Mouse (Mus musculus): Measurements from ENCODE around the gene Rrbp1.

The Rrbp1 gene

GRCm38 (mm10) chr2:144006686-144007085 is 4.4 kb downstream of the Rrbp1 start:
- DNase-seq (ENCODE audit: low spot score): no peak

GRCm38 (mm10) chr2:144005166-144005955 is 5.7 kb downstream of the Rrbp1 start:
- DNase-seq (ENCODE audit: low spot score): no peak

- no peak for DNase-seq (ENCODE audit: low spot score)
Observed at GRCm38 (mm10) chr2:144003544-144003943, 7.5 kb downstream of the Rrbp1 start.

- no peak for DNase-seq (ENCODE audit: low spot score)
Observed at GRCm38 (mm10) chr2:144002229-144002984, 8.7 kb downstream of the Rrbp1 start.

- no peak for DNase-seq (ENCODE audit: low spot score)
Observed at GRCm38 (mm10) chr2:143992977-143993376, 18.1 kb downstream of the Rrbp1 start.

GRCm38 (mm10) chr2:143991964-143992672 is 18.9 kb downstream of the Rrbp1 start:
- no peak for DNase-seq (ENCODE audit: low spot score)

- no peak for DNase-seq (ENCODE audit: low spot score)
Observed at GRCm38 (mm10) chr2:143990997-143991396, 20.1 kb downstream of the Rrbp1 start.

GRCm38 (mm10) chr2:143988016-143988415 is 23.0 kb downstream of the Rrbp1 start:
- DNase-seq (ENCODE audit: low spot score): no peak

- no peak for DNase-seq (ENCODE audit: low spot score)
Observed at GRCm38 (mm10) chr2:143987485-143987884, 23.6 kb downstream of the Rrbp1 start.

- no peak for DNase-seq (ENCODE audit: low spot score)
Observed at GRCm38 (mm10) chr2:143983482-143983881, 27.6 kb downstream of the Rrbp1 start.

GRCm38 (mm10) chr2:143982901-143983300 is 28.2 kb downstream of the Rrbp1 start:
- no peak for DNase-seq (ENCODE audit: low spot score)

- no peak for DNase-seq (ENCODE audit: low spot score)
Observed at GRCm38 (mm10) chr2:143982152-143982551, 28.9 kb downstream of the Rrbp1 start.

- peak; percentile 26 for DNase-seq (ENCODE audit: low spot score)
Observed at GRCm38 (mm10) chr2:143980781-143981398, 30.2 kb downstream of the Rrbp1 start.

GRCm38 (mm10) chr2:143978444-143979147 is 32.5 kb downstream of the Rrbp1 start:
- DNase-seq (ENCODE audit: low spot score): no peak

GRCm38 (mm10) chr2:143975146-143975649 is 35.9 kb downstream of the Rrbp1 start:
- no peak for DNase-seq (ENCODE audit: low spot score)

GRCm38 (mm10) chr2:143973161-143973560 is 37.9 kb downstream of the Rrbp1 start:
- no peak for DNase-seq (ENCODE audit: low spot score)

- no peak for DNase-seq (ENCODE audit: low spot score)
Observed at GRCm38 (mm10) chr2:143971887-143972286, 39.2 kb downstream of the Rrbp1 start.

- DNase-seq (ENCODE audit: low spot score): no peak
Observed at GRCm38 (mm10) chr2:143970841-143971240, 40.2 kb downstream of the Rrbp1 start.

GRCm38 (mm10) chr2:143969260-143969659 is 41.8 kb downstream of the Rrbp1 start:
- no peak for DNase-seq (ENCODE audit: low spot score)

- DNase-seq (ENCODE audit: low spot score): no peak
Observed at GRCm38 (mm10) chr2:143963318-143963717, 47.7 kb downstream of the Rrbp1 start.

GRCm38 (mm10) chr2:143962192-143962591 is 48.9 kb downstream of the Rrbp1 start:
- DNase-seq (ENCODE audit: low spot score): no peak
